Mouse (Mus musculus): ENCODE measurements around the gene Trmu.
"Not testable (repeated sequence)": the region's sequence is repeated elsewhere in the genome, so short reads cannot be mapped to it uniquely, and the experiment has no call there.

Gene Trmu

DNA sequence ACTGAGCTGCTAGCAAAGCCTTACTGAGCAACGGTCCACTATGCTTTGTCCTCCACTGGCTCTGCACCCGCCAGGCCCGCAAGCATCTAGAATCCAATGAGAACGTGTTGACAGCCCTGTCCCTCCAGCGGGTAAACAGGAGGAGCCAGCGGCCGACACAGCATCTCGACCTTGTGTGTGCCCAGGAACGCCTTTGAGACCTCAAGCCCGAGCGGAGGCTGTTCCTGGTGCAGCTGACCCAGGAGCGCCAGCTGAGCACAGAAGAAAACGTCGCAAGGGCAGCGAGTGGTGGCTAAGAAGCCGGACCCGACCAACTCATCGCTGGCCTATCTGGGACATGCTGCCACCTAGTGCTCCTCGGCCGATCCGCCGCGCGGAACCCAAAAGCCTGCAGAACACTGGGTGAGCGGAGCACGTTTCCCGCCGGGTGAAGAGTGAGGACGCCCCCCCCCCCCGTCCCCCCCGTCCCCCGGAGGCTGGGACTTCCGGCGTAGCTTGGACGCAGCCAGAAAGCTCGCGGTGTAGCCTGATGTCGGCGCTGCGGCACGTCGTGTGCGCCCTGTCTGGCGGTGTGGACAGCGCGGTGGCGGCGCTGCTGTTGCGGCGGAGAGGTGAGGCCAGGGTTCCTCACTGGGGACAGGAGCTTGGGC lies at the start of gene Trmu:
TSS of gene Trmu (plus strand) at position 465 of the 650 bp plus-strand sequence.
- Histone ChIP-seq H3K27me3 (ENCODE audit: control insufficient read depth, insufficient read depth, low read length, poor library complexity, severe bottlenecking) (no peaks in the 10 kb centered on the region), H3K36me3 (ENCODE audit: control insufficient read depth, insufficient read depth, low read length, poor library complexity, severe bottlenecking) (no peaks in the 10 kb centered on the region)
- peak; percentile 92 for DNase-seq (ENCODE audit: low read depth, low spot score)

DNA sequence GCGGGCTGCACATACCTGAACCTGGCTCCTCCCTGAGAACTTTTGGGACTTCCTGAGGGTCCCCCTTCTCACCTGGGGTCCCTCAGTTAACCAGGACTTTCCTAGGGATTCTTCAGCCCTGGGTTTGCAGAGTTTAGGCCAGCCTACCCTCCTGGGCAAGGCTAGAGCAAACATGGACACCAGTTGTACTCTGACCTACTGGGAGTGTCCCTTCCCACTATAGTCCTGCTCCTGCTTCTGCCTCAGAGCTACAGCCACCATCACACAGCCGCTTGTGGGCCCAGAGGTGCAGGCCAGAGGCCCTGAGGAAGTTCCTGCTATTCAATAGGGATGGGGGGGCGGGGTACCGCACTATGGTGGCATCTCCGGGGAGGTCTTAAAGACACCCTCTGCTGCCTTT lies 49.6 kb upstream of the Trmu start:
- Histone ChIP-seq H3K36me3 (ENCODE audit: control insufficient read depth, insufficient read depth, low read length, poor library complexity, severe bottlenecking) (no peaks in the 10 kb centered on the region), H3K27me3 (ENCODE audit: control insufficient read depth, insufficient read depth, low read length, poor library complexity, severe bottlenecking) (no peaks in the 10 kb centered on the region)
- no peak for DNase-seq (ENCODE audit: low read depth, low spot score)

DNA sequence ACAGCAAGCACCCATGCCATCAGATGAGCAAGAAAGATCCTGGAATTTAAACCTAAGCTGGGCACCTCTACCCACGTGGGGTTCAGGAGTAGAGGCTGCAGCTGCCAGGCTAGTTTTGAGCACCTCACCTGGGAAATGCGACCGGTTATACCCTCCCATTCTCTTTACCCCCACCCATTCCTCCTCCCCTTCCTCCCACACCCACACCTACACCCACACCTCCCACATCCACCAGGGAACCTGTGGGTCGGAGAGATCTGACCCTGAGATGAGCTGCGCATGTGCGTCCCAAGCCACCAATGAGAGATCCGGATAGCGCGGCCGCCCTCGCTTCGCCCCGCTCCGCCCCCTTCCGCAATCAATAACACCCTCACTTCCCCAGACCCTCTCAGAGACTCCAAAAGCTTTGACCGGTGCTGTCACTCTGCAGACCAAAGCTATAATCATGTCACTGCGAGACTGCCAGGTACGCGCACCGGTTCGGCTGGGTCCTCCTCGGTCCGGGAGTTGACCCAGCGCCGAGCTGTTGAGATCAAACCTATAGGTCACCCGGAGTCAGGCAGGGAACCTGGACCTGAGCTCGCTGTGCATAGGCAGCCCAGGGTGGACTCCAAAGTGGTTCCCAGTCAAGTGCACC lies 47.0 kb upstream of the Trmu start, which contains the start of gene Ttc38:
TSS of gene Ttc38 (plus strand) at position 353 of the 637 bp plus-strand sequence.
- peaks cover 3% of the 10 kb centered on the region for H3K36me3 ChIP-seq (ENCODE audit: control insufficient read depth, insufficient read depth, low read length, poor library complexity, severe bottlenecking)

DNA sequence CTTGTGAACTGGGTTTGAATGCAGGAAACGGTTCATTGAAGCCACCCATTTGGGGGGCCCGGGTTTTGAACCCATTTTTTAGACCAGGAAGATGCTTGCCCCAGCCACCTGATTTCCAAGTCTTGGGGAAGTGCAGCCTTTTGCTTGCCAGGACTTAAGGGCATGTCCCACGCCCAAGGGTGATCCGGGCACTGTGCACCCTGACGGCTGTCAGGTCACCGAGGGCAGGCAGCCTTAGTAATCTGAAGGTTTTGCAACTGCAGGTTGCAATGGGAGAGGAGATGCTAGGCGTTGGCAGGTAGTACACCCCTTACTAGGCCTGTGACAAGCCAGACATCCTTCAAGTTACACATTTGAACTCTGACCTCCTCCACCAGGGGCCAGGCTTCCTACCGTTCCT lies 46.5 kb upstream of the Trmu start:
- Histone ChIP-seq H3K36me3 (ENCODE audit: control insufficient read depth, insufficient read depth, low read length, poor library complexity, severe bottlenecking) (peaks cover 3% of the 10 kb centered on the region), H3K27me3 (ENCODE audit: control insufficient read depth, insufficient read depth, low read length, poor library complexity, severe bottlenecking) (no peaks in the 10 kb centered on the region)
- no peak for DNase-seq (ENCODE audit: low read depth, low spot score)

More for the DNA sequence above, 47.0 kb upstream of the Trmu start, which contains the start of gene Ttc38:
- peak; percentile 88 for DNase-seq (ENCODE audit: low read depth, low spot score)
- H3K27me3 ChIP-seq (ENCODE audit: control insufficient read depth, insufficient read depth, low read length, poor library complexity, severe bottlenecking) = no peaks in the 10 kb centered on the region

DNA sequence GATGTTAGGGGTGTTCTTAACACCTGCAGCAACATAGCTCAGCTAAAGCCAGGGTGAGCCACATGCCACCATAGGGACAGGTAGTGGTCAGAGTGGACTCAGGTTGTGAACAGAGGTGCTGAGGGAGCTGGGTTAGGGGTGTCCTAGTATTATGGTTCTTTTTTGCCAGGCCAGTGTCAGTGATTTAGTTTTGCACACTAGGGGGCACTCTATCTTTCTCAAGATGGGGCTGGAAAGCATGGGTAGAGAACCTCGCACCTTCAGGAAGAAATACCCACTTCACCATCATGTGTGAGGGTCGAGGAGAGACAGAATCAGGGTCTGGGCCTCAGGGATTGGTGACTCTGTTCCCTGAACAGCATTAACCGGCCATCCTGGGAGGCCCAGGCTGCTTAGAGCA lies 43.8 kb upstream of the Trmu start:
- H3K36me3 ChIP-seq (ENCODE audit: control insufficient read depth, insufficient read depth, low read length, poor library complexity, severe bottlenecking) = peaks cover 3% of the 10 kb centered on the region

DNA sequence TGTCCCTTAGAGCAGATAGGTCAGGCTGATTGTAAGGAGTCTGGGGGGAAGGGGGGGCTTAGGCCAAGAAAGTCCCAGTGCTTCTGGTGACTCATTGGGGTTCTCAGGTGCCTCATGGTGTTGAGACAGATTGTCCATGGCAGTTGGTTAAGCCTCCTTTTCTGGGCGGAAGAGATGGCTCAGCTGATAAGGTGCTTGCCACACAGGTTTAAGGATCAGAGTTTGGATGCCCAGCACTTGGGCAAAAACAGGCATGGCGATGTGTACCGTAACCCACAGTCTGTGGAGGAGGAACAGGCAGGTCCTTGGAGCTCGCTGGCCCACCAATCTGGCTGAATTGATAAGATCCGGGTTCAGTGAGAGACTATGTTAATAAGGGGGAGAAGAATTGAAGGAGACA lies 42.2 kb upstream of the Trmu start:
- Histone ChIP-seq H3K36me3 (ENCODE audit: control insufficient read depth, insufficient read depth, low read length, poor library complexity, severe bottlenecking) (peaks cover 3% of the 10 kb centered on the region), H3K27me3 (ENCODE audit: control insufficient read depth, insufficient read depth, low read length, poor library complexity, severe bottlenecking) (no peaks in the 10 kb centered on the region)
- no peak for DNase-seq (ENCODE audit: low read depth, low spot score)

More for the DNA sequence above, 43.8 kb upstream of the Trmu start:
- peak; percentile 49 for DNase-seq (ENCODE audit: low read depth, low spot score)
- H3K27me3 ChIP-seq (ENCODE audit: control insufficient read depth, insufficient read depth, low read length, poor library complexity, severe bottlenecking) = no peaks in the 10 kb centered on the region

DNA sequence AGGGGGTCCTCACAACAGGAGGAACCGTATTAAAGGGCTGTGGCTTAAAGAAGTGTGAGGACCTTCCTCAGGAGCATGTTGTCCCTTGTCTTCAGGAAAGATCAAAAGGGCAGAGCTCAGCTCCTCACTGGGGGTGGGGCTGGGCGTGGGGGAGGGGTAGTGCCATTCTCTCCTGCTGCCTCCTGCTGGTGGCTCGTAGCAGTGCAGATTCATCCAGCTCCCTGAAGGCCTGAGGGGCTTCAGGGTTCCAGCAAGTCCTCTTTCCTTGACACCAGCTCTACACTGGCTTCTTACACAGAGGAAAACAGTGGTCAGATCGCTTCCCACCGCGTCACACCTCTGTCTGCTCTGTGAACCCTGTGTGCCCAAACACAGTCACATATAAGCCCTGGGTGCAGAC lies 38.1 kb upstream of the Trmu start:
- H3K27me3 ChIP-seq (ENCODE audit: control insufficient read depth, insufficient read depth, low read length, poor library complexity, severe bottlenecking) = no peaks in the 10 kb centered on the region
- H3K36me3 ChIP-seq (ENCODE audit: control insufficient read depth, insufficient read depth, low read length, poor library complexity, severe bottlenecking) = peaks cover 5% of the 10 kb centered on the region
- DNase-seq (ENCODE audit: low read depth, low spot score) = peak; percentile 43

DNA sequence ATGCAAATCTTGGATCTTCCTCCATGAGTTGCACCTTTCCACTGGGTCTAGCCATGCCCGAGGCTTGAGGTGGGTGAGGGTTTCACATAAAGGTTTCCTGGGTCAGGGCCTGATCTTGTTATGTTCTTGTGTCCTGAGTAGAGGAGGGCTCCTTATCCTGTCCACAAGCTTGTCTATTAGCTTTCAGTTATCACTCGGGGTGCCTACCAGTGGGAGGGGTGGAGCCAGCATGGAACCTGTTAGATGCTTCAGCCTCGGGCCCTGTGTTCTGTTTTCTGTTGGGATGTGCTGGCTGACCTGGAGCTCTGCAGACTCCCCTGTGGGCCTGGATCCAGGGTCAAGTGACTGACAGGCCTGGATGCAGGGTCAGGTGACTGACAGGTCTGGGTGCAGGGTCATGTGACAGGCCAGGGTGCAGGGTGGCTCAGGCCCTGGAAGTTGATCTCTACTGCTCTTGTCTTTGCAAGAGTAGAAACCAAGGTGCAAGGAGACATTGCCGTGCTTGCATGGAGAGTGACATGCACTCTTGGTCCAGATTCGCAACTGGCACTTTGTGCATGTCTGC lies 37.2 kb upstream of the Trmu start:
- Histone ChIP-seq H3K36me3 (ENCODE audit: control insufficient read depth, insufficient read depth, low read length, poor library complexity, severe bottlenecking) (peaks cover 4% of the 10 kb centered on the region), H3K27me3 (ENCODE audit: control insufficient read depth, insufficient read depth, low read length, poor library complexity, severe bottlenecking) (no peaks in the 10 kb centered on the region)
- DNase-seq (ENCODE audit: low read depth, low spot score) = no peak

DNA sequence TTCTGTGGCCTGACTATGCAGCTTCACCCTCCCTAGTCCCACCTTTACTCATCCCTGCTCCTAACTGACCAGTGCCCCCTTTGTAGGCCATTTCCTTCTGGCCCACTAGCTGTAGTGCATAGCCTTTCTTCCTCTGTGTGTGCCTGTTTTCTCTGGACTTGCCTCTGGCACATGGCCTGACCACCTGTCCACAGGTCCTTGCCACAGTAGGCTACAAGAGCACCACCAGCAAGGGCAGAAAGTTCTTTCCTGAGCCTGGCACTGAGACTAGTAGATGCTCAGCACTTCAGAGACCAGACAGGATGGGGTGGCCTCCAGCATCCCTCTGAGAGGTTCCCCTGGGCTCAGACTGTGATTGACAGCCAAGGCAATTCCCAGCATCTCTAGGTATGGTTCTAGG lies 34.0 kb upstream of the Trmu start:
- Histone ChIP-seq H3K27me3 (ENCODE audit: control insufficient read depth, insufficient read depth, low read length, poor library complexity, severe bottlenecking) (no peaks in the 10 kb centered on the region), H3K36me3 (ENCODE audit: control insufficient read depth, insufficient read depth, low read length, poor library complexity, severe bottlenecking) (peaks cover 4% of the 10 kb centered on the region)
- no peak for DNase-seq (ENCODE audit: low read depth, low spot score)

DNA sequence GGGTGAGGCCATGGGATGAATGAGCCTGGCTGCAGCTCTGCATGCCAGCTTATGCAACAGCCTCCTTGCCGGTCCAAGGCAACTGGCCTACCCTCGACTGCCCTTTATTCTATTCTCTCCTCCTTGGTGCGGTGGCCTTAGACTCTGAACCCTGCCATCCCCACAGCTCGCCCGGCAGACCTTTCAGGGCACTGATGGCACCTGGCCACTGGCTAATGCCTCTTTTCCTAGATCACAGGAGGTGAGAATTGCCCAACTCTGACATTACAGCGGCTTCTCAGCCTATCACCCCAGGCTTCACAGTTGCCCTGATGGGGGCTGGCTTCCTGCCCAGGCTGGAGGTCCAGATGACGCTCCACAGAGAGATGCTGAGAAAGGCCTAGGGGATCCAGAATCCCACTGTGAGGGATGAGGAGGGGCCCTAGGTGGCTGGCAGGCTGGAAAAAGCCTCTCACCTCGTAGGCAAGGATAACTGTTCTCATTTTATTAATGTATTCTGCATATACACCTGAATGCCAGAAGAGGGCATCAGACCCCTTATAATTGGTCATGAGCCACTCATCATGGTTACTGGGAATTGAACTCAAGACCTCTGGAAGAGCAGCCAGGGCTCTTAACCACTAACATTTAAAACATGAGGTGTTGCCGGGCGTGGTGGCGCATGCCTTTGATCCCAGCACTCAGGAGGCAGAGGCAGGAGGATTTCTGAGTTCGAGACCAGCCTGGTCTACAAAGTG lies 27.3 kb upstream of the Trmu start:
- peak; percentile 25 for DNase-seq (ENCODE audit: low read depth, low spot score)
- no peaks in the 10 kb centered on the region for H3K27me3 ChIP-seq (ENCODE audit: control insufficient read depth, insufficient read depth, low read length, poor library complexity, severe bottlenecking)

DNA sequence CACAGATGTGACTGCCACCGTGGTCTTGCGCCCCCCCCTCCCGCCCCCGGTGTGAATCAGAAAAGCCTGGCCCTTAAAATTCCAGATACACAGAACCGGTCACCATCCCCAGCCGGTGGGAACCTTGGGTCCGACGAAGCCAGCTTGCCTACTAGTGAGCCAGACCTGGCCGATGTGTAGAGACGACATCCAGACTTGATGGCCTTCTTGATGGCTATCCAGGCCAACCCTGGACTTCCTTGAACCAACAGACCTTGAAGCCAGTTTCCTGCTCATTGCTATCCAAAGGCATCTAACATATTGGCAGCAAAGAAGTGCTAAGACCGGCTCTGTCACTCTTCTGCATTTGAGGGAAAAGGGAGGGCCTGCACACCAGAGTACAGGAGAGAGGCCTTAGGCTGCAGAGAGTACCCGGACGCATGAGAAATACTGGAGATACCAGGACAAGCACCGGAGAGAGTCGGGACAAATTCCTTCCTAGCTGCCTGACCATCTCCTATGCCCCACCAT lies 20.1 kb upstream of the Trmu start:
- DNase-seq (ENCODE audit: low read depth, low spot score) = no peak
- Histone ChIP-seq H3K27me3 (ENCODE audit: control insufficient read depth, insufficient read depth, low read length, poor library complexity, severe bottlenecking) (no peaks in the 10 kb centered on the region), H3K36me3 (ENCODE audit: control insufficient read depth, insufficient read depth, low read length, poor library complexity, severe bottlenecking) (no peaks in the 10 kb centered on the region)

More for the DNA sequence above, 27.3 kb upstream of the Trmu start:
- no peaks in the 10 kb centered on the region; the same call in 1 of the 2 replicates for H3K36me3 ChIP-seq (ENCODE audit: control insufficient read depth, insufficient read depth, low read length, poor library complexity, severe bottlenecking)

DNA sequence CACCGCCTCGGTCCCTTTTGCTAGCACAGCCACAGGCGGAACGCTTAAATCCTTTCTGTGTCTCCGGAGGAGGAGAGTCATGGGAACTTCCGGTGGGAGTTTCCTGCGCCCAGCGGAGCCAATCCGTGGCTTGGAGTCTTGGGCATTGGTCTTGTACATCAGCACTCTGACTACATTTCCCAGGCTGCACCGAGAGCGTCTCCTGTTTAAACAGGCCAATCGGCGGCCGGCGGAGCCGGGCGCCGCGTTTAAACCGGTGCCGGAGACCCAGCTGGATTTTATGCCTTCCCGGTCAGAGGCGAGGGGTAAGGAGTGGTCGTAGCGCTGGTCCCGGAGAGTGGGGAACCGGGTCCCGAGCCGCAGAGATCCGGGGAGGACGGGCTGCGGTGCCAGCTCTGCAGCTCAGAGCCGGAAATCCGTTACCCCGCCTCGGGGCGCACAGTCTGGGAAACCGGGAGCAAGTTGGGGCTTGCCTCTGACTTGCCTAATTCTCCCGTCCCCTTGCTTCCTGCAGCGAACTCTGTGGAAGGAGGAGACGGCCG lies 19.6 kb upstream of the Trmu start, which contains the start of gene Gtse1:
TSS of gene Gtse1 (plus strand) at position 256 of the 542 bp plus-strand sequence.
- no peaks in the 10 kb centered on the region for H3K27me3 ChIP-seq (ENCODE audit: control insufficient read depth, insufficient read depth, low read length, poor library complexity, severe bottlenecking)

DNA sequence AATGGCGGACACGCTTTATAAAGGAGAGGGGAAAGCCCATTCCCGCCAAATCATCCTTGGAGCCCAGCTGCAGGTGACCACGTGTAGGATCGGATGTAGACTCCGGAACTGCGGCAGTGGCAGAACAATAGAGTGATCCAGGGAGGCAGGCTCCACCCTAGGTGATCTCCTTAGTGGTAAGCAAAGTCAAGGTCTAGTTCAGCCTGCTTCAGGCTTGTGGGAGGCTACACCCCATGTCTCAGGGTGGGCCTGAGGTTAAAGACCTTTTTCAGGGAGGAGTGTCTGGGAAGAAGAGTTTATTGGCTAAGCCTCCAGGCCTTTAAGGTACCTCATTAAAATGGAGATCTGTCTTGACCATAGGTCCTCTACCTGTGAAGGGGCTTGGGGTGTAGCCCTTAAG lies 13.2 kb upstream of the Trmu start:
- not testable (repeated sequence) for DNase-seq (ENCODE audit: low read depth, low spot score); H3K27me3 ChIP-seq (ENCODE audit: control insufficient read depth, insufficient read depth, low read length, poor library complexity, severe bottlenecking); H3K36me3 ChIP-seq (ENCODE audit: control insufficient read depth, insufficient read depth, low read length, poor library complexity, severe bottlenecking)

More for the DNA sequence above, 19.6 kb upstream of the Trmu start, which contains the start of gene Gtse1:
- peak; percentile 94 for DNase-seq (ENCODE audit: low read depth, low spot score)
- no peaks in the 10 kb centered on the region for H3K36me3 ChIP-seq (ENCODE audit: control insufficient read depth, insufficient read depth, low read length, poor library complexity, severe bottlenecking)

DNA sequence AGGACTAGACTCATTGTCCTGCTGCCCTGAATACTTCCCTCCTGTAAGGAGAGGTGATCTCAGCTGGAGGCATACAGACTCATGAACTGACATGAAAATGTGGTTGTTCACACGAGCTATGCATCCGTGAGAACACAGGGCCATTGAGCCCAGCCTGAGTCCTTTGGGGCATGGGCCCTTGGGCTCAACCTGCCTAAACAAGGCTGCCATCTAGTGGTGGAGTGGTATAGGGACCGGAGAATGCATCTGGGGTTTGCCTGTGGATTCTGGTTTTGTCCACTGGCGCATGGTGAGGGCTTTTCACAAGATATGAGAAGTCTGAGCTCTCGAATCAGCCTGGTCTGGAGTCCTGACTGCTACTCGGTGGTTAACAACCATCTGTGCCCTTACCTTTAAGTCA lies 11.4 kb upstream of the Trmu start:
- H3K36me3 ChIP-seq (ENCODE audit: control insufficient read depth, insufficient read depth, low read length, poor library complexity, severe bottlenecking) = 0 out of 2 replicates have a peak, but pooled peaks cover 1% of the 10 kb centered on the region
- H3K27me3 ChIP-seq (ENCODE audit: control insufficient read depth, insufficient read depth, low read length, poor library complexity, severe bottlenecking) = no peaks in the 10 kb centered on the region
- DNase-seq (ENCODE audit: low read depth, low spot score) = peak; percentile 85
